Mouse (Mus musculus) CD4-positive, CD25-positive, alpha-beta regulatory T cell, adult 9 weeks (primary cell): Measurements from ENCODE around the gene Il18rap. TPM values are rescaled to one million over a fixed set of nuclear protein-coding genes. Genes with fewer than 3 reads are reported as not detected.

Experiments
- polyA plus RNA-seq: library from polyadenylated mRNA; unstranded; fragments of 100-300 nt; shearing (Covaris generic); gene quantifications from one replicate; pipeline ENCODE4 v1.2.1, GENCODE M21; 2017

The Il18rap gene
- 10.7 TPM for polyA plus RNA-seq

GRCm38 (mm10) chr1:40514851-40515585 is at the start of gene Il18rap:
Gene Il18rap (plus strand): TSS chr1:40515362.

GRCm38 (mm10) chr1:40465477-40466430 is 49.4 kb upstream of the Il18rap start, which contains the start of gene Il18r1:
Gene Il18r1 (plus strand): TSS chr1:40465552.

GRCm38 (mm10) chr1:40579784-40580183 is 64.6 kb downstream of the Il18rap start, which contains the start of gene Slc9a4:
Gene Slc9a4 (plus strand): TSS chr1:40580081.

Other genes starting within 250 kb of the Il18rap start
- 5.6 TPM for gene Il1rl2, start 190.8 kb upstream of the Il18rap start, polyA plus RNA-seq
- gene Il1rl1, start 85.8 kb upstream of the Il18rap start, polyA plus RNA-seq = 14.9 TPM
- gene Il18r1, start 49.8 kb upstream of the Il18rap start, polyA plus RNA-seq = 36.8 TPM
- not detected for gene Slc9a4, start 64.7 kb downstream of the Il18rap start, polyA plus RNA-seq
- not detected for gene Slc9a2, start 165.2 kb downstream of the Il18rap start, polyA plus RNA-seq